Comparison of ENCODE assay signal across 8 mouse cellular contexts in the genomic region with DNA sequence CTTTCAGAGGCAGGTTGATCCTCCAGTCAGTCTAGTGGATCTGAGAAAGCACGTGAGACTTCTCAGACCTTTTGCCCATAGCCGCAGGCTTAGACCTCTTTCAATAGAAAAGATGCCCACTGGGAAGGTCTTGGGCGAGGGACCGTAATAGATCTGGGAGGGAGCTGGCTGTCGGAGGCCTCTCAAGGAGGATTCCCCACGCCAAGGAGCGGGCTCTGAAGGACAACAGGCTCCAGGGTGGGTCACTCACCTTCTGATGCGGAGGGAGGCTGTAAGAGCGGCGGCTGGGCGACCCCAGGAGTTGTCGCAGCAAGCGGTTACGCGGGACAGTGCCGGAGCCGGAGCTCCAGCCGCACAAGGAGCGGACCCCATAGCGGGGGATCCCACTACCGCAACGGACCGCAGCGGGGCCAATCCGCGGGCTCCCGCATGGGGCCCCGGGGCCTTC. TPM values are rescaled to one million over a fixed set of nuclear protein-coding genes. Genes with fewer than 3 reads are reported as not detected.
DNase-seq lines count a peak whose midpoint lies in the region; ATAC-seq and TF ChIP-seq lines count a peak whose summit lies in the region.

No protein-coding gene starts in this region.

- H3K4me1 ChIP-seq in MEL (ENCODE audit: control insufficient read depth in 1 of 2, insufficient read depth in 2 of 2, low read length in 2 of 2) = peaks cover 1 to 7% of the 10 kb centered on the region in 2 experiments; a peak in 2 of 4 replicates
- peaks cover 4% of the 10 kb centered on the region; the same call in 1 of the 2 replicates for H3K4me1 ChIP-seq in embryonic facial prominence, embryonic 14.5 days (ENCODE audit: control insufficient read depth, insufficient read depth, low read length)
- peaks cover 14% of the 10 kb centered on the region for H3K4me1 ChIP-seq in limb, embryonic 13.5 days

- H3K4me2 ChIP-seq in embryonic facial prominence, embryonic 14.5 days (ENCODE audit: low read depth, low read length) = peak overlapping the region; percentile 76
- H3K4me2 ChIP-seq in limb, embryonic 13.5 days (replicated peaks) = peak overlapping the region; percentile 80

- H3K9me3 ChIP-seq in MEL (replicated peaks; ENCODE audit: insufficient read depth, low read length) = no peaks in the 10 kb centered on the region
- H3K9me3 ChIP-seq in embryonic facial prominence, embryonic 14.5 days (ENCODE audit: control insufficient read depth, low read length) = no peaks in the 10 kb centered on the region
- no peaks in the 10 kb centered on the region for H3K9me3 ChIP-seq in limb, embryonic 13.5 days

- peaks cover 11 to 19% of the 10 kb centered on the region in 2 experiments for H3K36me3 ChIP-seq in MEL (ENCODE audit: control insufficient read depth in 1 of 2, insufficient read depth in 2 of 2, low read length in 2 of 2)
- peaks cover 29% of the 10 kb centered on the region for H3K36me3 ChIP-seq in embryonic facial prominence, embryonic 14.5 days (ENCODE audit: control insufficient read depth, insufficient read depth, low read length)
- H3K36me3 ChIP-seq in limb, embryonic 13.5 days = peaks cover 27% of the 10 kb centered on the region

- H3K27me3 ChIP-seq in MEL (ENCODE audit: control insufficient read depth in 1 of 2, insufficient read depth in 2 of 2, low read length in 2 of 2) = no peaks in the 10 kb centered on the region
- H3K27me3 ChIP-seq in embryonic facial prominence, embryonic 14.5 days (replicated peaks; ENCODE audit: control insufficient read depth, insufficient read depth, low read length) = no peaks in the 10 kb centered on the region
- H3K27me3 ChIP-seq in limb, embryonic 13.5 days = no peaks in the 10 kb centered on the region

- WGBS in embryonic facial prominence, embryonic 14.5 days = 0% methylated on average over 13 of the region's 28 CpGs
- WGBS in limb, embryonic 13.5 days = 0% methylated on average over 28 of the region's 28 CpGs

- peak overlapping the region; percentile 89 for H3K9ac ChIP-seq in MEL (ENCODE audit: control insufficient read depth, low read depth, low read length, poor library complexity, severe bottlenecking)
- peak overlapping the region; percentile 80 for H3K9ac ChIP-seq in embryonic facial prominence, embryonic 14.5 days (ENCODE audit: low read depth, low read length)
- H3K9ac ChIP-seq in limb, embryonic 13.5 days = peak overlapping the region; percentile 93

- peak; percentile 51; the same call in 1 of the 2 replicates for ATAC-seq in embryonic facial prominence, embryonic 14.5 days (ENCODE audit: low read depth)
- ATAC-seq in limb, embryonic 13.5 days (ENCODE audit: low FRiP score, low read depth) = peak; percentile 82
- ATAC-seq in neutrophil, adult 5-6 weeks (ENCODE audit: extremely low read depth, insufficient number of reproducible peaks, low FRiP score, poor library complexity, severe bottlenecking) = peak; percentile 11; the same call in 1 of the 2 replicates

- H3K79me2 ChIP-seq in MEL (ENCODE audit: control insufficient read depth, insufficient read depth, low read length, poor library complexity) = peaks cover 20% of the 10 kb centered on the region

- no peak for TF ChIP-seq RAD21 in MEL (IDR thresholded peaks at IDR 0.05; ENCODE audit: low read depth, low read length)

- TF ChIP-seq EP300 in MEL (IDR thresholded peaks at IDR 0.05; ENCODE audit: low read depth in 1 of 2, low read length in 2 of 2) = no peak

- peak overlapping the region; percentile 94 to 98 for H3K4me3 ChIP-seq in MEL (ENCODE audit: control insufficient read depth in 1 of 2, insufficient read depth in 1 of 2, low read depth in 2 of 2, low read length in 2 of 2)
- peak overlapping the region; percentile 69 for H3K4me3 ChIP-seq in embryonic facial prominence, embryonic 14.5 days (ENCODE audit: low read depth, low read length)
- peak overlapping the region; percentile 93 for H3K4me3 ChIP-seq in limb, embryonic 13.5 days

- TF ChIP-seq CTCF in MEL (IDR thresholded peaks at IDR 0.05 in 2 of 3, conservative IDR thresholded peaks at IDR 0.05 in 1 of 3; ENCODE audit: control insufficient read depth in 1 of 3, insufficient read depth in 1 of 3, low read depth in 2 of 3, low read length in 3 of 3, poor library complexity in 1 of 3, severe bottlenecking in 1 of 3) = no peak

- H3K27ac ChIP-seq in MEL (ENCODE audit: control insufficient read depth, low read depth, low read length) = peak overlapping the region; percentile 59
- peak overlapping the region; percentile 59 for H3K27ac ChIP-seq in embryonic facial prominence, embryonic 14.5 days (replicated peaks; ENCODE audit: low read depth, low read length)
- H3K27ac ChIP-seq in limb, embryonic 13.5 days = peak overlapping the region; percentile 87

- TF ChIP-seq POLR2A in MEL (IDR thresholded peaks at IDR 0.05; ENCODE audit: control insufficient read depth in 1 of 2, insufficient read depth in 1 of 2, low read depth in 1 of 2, low read length in 2 of 2, poor library complexity in 1 of 2) = no peak

- peak; percentile 35 for DNase-seq in kidney, adult 9 months
- no peak for DNase-seq in kidney, postnatal 14 days
- peak; percentile 56 for DNase-seq in MEL (ENCODE audit: low read depth, low spot score)
- peak; percentile 7 for DNase-seq in embryonic facial prominence, embryonic 14.5 days (ENCODE audit: low spot score)
- DNase-seq in B cell, adult 2 months = no peak
- DNase-seq in cerebellum, adult 9-10 months = no peak

TF ChIP-seq in MEL, 35 proteins besides CTCF, POLR2A, EP300 and RAD21:
- TF ChIP-seq KAT2A (conservative IDR thresholded peaks at IDR 0.05; ENCODE audit: low read depth, low read length) (no peak), NRF1 (IDR thresholded peaks at IDR 0.05; ENCODE audit: insufficient read depth, low read depth, low read length, poor library complexity, severe bottlenecking) (no peak), E2F4 (IDR thresholded peaks at IDR 0.05; ENCODE audit: borderline replicate concordance, low read depth, low read length) (no peak), ZC3H11A (IDR thresholded peaks at IDR 0.05; ENCODE audit: low read depth, low read length) (no peak), CHD1 (IDR thresholded peaks at IDR 0.05; ENCODE audit: low read depth, low read length) (0 out of 2 replicates have a peak, but pooled peaks have one; percentile 13), GATA1 (IDR thresholded peaks at IDR 0.05; ENCODE audit: low read depth, low read length) (no peak), SMC3 (IDR thresholded peaks at IDR 0.05; ENCODE audit: low read depth, low read length) (no peak), CHD2 (IDR thresholded peaks at IDR 0.05; ENCODE audit: low read length) (no peak)
TF ChIP-seq in MEL: peak in this region for 1.

RNA-seq across cellular contexts. Expression of gene Dlat, which starts 0.6 kb away (rescaled TPM):
- total RNA-seq in MEL (2012; rRNA removed) = 52.2 and 71.7 TPM in 2 replicates
- polyA plus RNA-seq in MEL (2012; ENCODE audit: insufficient read depth in 1 of 2, insufficient read length in 2 of 2, low read depth in 1 of 2, low replicate concordance in 2 of 2, missing spikeins in 1 of 2) = 10 to 100 TPM in 1 of 2 experiments, not detected in 1; 77.4 TPM
- polyA plus RNA-seq in embryonic facial prominence, embryonic 14.5 days (2014; fragmentation: Nextera tagmentation; extraction: Ambion mirVana) = 60.1 and 65.9 TPM in 2 replicates
- 41.4 and 45.4 TPM in 2 replicates for polyA plus RNA-seq in limb, embryonic 13.5 days (2015; fragmentation: Nextera tagmentation; extraction: Ambion mirVana)
- 16.3 and 16.4 TPM in 2 replicates for total RNA-seq in neutrophil, adult 5-6 weeks (2017)

RNA-seq across cellular contexts. Expression of gene Nkapd1, which starts 41.7 kb away (rescaled TPM):
- total RNA-seq in MEL (2012; rRNA removed) = 8.7 and 10.4 TPM in 2 replicates
- polyA plus RNA-seq in MEL (2012; ENCODE audit: insufficient read depth in 1 of 2, insufficient read length in 2 of 2, low read depth in 1 of 2, low replicate concordance in 2 of 2, missing spikeins in 1 of 2) = 10 to 100 TPM in 1 of 2 experiments, not detected in 1; 20.2 TPM
- polyA plus RNA-seq in embryonic facial prominence, embryonic 14.5 days (2014; fragmentation: Nextera tagmentation; extraction: Ambion mirVana) = 21.5 and 24.3 TPM in 2 replicates
- 24.5 and 26.9 TPM in 2 replicates for polyA plus RNA-seq in limb, embryonic 13.5 days (2015; fragmentation: Nextera tagmentation; extraction: Ambion mirVana)
- 28.4 and 29.7 TPM in 2 replicates for total RNA-seq in neutrophil, adult 5-6 weeks (2017)

RNA-seq across cellular contexts. Expression of gene Pih1d2, which starts 41.8 kb away (rescaled TPM):
- total RNA-seq in MEL (2012; rRNA removed) = 4.9 and 5.3 TPM in 2 replicates
- polyA plus RNA-seq in MEL (2012; ENCODE audit: insufficient read depth in 1 of 2, insufficient read length in 2 of 2, low read depth in 1 of 2, low replicate concordance in 2 of 2, missing spikeins in 1 of 2) = 1 to 10 TPM in 1 of 2 experiments, not detected in 1; 4.6 TPM
- 3.2 and 5.8 TPM in 2 replicates for polyA plus RNA-seq in embryonic facial prominence, embryonic 14.5 days (2014; fragmentation: Nextera tagmentation; extraction: Ambion mirVana)
- 3.7 and 3.8 TPM in 2 replicates for polyA plus RNA-seq in limb, embryonic 13.5 days (2015; fragmentation: Nextera tagmentation; extraction: Ambion mirVana)
- total RNA-seq in neutrophil, adult 5-6 weeks (2017) = 0.74 and 2.3 TPM in 2 replicates

RNA-seq across cellular contexts. Expression of gene Timm8b, which starts 55.3 kb away (rescaled TPM):
- 227 and 247 TPM in 2 replicates for total RNA-seq in MEL (2012; rRNA removed)
- 100 to 1,000 TPM in 1 of 2 experiments, not detected in 1; 129 TPM for polyA plus RNA-seq in MEL (2012; ENCODE audit: insufficient read depth in 1 of 2, insufficient read length in 2 of 2, low read depth in 1 of 2, low replicate concordance in 2 of 2, missing spikeins in 1 of 2)
- polyA plus RNA-seq in embryonic facial prominence, embryonic 14.5 days (2014; fragmentation: Nextera tagmentation; extraction: Ambion mirVana) = 239 and 285 TPM in 2 replicates
- polyA plus RNA-seq in limb, embryonic 13.5 days (2015; fragmentation: Nextera tagmentation; extraction: Ambion mirVana) = 242 and 267 TPM in 2 replicates
- total RNA-seq in neutrophil, adult 5-6 weeks (2017) = 68.5 and 70.9 TPM in 2 replicates

RNA-seq across cellular contexts. Expression of gene Sdhd, which starts 55.4 kb away (rescaled TPM):
- total RNA-seq in MEL (2012; rRNA removed) = 312 and 340 TPM in 2 replicates
- polyA plus RNA-seq in MEL (2012; ENCODE audit: insufficient read depth in 1 of 2, insufficient read length in 2 of 2, low read depth in 1 of 2, low replicate concordance in 2 of 2, missing spikeins in 1 of 2) = 100 to 1,000 TPM in 1 of 2 experiments, not detected in 1; 375 TPM
- 300 and 330 TPM in 2 replicates for polyA plus RNA-seq in embryonic facial prominence, embryonic 14.5 days (2014; fragmentation: Nextera tagmentation; extraction: Ambion mirVana)
- polyA plus RNA-seq in limb, embryonic 13.5 days (2015; fragmentation: Nextera tagmentation; extraction: Ambion mirVana) = 257 and 259 TPM in 2 replicates
- 76.4 and 77.9 TPM in 2 replicates for total RNA-seq in neutrophil, adult 5-6 weeks (2017)

Comparison
In these comparisons a context has a peak if more than half of its experiments do, and no peak if none do; other contexts are left out.
1. DNase-seq: peak in kidney, adult 9 months (single experiment), MEL (single experiment) and embryonic facial prominence, embryonic 14.5 days (single experiment); none in kidney, postnatal 14 days (single experiment), B cell, adult 2 months (0 of 2) and cerebellum, adult 9-10 months (single experiment).
2. ATAC-seq: peak in every context shown above with its lines; median percentile 82 in limb, embryonic 13.5 days; 51 in embryonic facial prominence, embryonic 14.5 days; 11 in neutrophil, adult 5-6 weeks.
3. Peak in every context shown above with its lines, with median percentiles within 50 percentile points of each other: H3K27ac ChIP-seq, H3K4me3 ChIP-seq and H3K9ac ChIP-seq.